Mouse (Mus musculus): ENCODE data around the gene Vdr. TPM values are rescaled to one million over a fixed set of nuclear protein-coding genes. Genes with fewer than 3 reads are reported as not detected.

Vdr gene
- total RNA-seq (2015) (2.1 and 4.1 TPM in 2 replicates), total RNA-seq (2017) (0.59 and 1.4 TPM in 2 replicates)

DNA sequence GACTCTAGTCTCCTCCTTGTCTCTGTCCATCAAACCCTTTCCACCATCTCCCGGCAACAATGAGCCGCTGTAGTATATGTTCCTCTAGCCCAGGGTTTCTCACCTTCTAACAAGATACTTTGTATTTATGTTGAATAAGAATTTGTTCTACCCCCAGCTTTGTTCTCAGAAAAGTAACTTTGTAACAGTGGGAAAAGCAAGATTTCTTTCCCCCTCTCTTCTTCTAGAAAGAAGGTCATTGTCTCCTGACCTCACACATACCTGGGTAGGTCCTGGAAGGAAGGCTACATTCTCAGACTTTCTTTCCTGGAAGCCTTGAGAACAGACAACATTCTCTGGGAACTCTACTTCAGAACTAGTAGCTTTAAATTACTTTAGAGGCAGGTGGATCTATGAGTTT is at the start of gene Vdr:
Vdr (minus strand) TSS at position 101 of the 400 bp plus-strand sequence.
- no peak for ATAC-seq (ENCODE audit: poor library complexity, severe bottlenecking)

DNA sequence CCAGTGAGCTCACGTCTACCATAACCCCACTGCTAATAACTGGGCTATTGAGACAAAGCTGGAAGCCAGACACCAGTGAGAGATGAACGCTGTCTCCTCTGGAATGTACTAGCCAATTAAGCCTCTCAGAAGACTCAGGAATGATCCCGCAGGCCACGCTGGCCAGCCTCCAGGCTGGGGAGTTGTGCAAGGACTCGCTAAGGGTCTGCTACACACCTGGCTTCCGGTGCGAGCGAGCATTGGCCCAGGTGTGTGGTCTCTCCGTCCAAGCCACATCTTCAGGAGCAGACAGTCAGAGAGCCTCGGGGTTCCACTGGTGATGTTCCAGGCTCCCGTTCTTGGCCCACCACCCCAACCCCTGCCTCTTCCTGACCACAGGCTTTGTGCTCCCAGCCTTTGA is 46.0 kb upstream of the Vdr start:
- no peak for ATAC-seq (ENCODE audit: poor library complexity, severe bottlenecking)

DNA sequence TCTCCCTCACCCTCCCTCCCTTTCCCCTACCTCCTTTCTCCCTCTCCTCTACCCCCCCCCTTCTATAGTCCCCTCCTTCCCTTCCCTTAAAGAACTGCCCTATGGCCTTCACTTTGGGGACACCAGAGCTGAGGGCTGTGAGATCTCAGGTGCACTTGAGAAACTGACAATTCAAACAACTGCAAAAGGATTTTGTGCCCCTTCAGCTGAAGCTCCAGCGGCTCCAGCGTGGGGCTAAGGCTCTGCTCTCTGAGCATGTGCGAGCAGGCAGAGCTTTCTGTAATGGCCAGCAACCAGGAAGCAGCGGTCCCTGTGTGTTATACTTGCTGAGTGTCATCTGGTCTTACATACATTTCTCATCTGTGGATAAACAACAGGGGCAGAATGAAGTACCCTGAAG is 45.3 kb upstream of the Vdr start:
- no peak for ATAC-seq (ENCODE audit: poor library complexity, severe bottlenecking)

DNA sequence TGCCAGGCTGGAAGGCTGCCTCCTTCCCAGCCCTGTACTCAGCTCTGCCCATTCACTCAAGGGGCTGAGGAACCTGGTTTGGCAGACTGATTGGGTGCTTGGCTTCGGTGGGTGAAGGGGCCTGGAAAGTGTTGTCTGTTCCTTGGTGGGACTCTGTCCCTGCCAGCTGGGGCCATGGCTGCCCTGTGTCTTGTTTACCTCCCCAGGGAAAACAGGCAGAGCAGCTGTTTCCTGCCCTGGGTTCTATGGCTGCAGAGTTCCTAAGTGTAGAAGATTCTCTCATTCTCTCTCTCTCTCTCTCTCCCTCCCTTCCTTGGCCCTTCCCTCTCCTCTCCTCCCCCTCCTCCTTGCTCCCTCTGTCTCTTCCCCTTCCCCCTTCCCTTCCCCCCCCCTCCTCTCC is 44.9 kb upstream of the Vdr start:
- no peak for ATAC-seq (ENCODE audit: poor library complexity, severe bottlenecking)

DNA sequence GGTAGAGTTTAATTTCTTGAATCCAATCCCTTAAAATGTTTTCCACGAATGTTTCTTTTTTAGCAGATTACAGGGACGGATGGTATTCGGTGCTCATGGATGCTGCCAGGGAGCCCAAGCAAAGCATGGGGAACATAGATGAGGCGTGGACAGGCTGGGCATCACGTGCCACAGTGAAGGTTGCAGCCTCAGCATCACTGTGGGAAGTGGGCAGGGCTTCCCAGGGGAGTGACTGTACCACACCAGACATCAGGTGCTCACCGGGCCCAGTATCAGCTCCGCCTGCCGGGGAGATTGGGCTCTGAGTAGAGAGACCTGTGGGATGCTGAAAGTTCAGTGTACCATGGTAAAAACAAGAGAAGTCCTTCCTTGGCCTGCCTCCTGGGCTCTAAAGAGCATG is 44.2 kb upstream of the Vdr start:
- ATAC-seq (ENCODE audit: poor library complexity, severe bottlenecking) = no peak

DNA sequence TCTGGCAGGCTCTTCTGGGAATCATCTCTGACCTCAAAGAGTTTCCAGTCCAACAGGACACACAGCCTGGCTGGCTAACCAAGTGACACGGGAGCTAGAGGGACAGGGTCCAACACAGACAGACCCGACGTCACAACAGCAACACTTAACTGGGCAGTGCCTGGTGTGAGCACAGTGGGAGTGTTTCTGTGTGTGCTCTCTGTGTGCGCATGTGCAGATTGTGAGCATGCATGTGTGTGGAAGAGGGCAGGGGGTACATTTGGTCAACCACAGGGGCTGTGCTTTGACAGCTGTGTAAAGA is 42.4 kb upstream of the Vdr start:
- no peak for ATAC-seq (ENCODE audit: poor library complexity, severe bottlenecking)

DNA sequence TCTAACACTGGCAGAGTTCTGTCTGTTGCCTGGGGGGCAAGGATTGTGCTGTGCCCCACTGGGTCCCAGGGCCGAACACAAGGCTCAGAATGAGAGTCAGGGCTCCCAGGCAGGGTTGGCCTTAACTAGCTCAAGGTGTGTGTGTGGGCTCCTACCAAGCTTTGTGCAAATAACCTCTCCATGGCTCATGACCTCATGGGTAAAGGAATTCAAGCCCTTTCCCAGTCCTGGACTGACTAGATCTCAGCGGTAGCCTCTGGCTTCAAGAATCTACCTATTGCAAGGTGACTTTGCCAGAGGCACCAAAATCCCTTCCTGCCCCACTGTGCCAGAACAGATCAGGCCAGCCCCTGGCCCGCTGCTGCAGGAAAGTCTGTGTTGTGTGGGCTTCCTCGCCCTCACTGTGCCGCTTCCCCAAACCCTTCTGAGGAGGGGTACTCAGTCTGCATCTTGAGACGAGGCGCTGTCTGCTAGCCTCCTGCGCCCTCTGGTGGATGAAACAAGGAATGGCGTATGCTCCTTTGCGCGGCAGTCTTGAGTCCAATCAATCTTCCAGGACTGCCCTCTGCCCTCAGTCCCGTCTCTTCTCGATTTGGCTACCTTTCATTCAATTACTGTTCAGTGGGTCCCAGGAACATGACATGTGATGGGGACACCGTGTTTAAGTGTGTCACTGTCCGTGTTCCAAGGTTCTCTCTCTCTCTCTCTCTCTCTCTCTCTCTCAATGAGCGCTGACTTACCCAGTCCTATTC is 41.9 kb upstream of the Vdr start:
- ATAC-seq (ENCODE audit: poor library complexity, severe bottlenecking) = peak; percentile 84

DNA sequence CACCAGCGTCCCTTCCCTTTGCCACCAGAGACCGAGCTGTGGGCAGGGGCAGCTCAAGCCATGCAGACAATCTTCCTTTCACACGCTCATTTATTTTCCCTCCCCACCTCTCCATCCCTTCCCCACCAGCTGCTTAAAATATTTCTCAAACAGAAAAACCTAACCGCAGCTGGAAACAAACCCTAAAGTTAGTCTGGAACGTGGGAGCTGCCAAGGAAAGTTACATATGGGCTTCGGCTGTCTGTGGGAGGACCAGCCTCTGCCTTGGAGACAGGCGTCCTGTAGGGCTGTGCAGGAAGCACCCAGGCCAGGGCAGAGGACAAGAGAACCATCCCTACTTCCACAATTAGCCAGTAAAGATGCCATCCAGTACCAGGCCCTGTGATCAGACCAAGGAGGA is 39.8 kb upstream of the Vdr start:
- no peak for ATAC-seq (ENCODE audit: poor library complexity, severe bottlenecking)

DNA sequence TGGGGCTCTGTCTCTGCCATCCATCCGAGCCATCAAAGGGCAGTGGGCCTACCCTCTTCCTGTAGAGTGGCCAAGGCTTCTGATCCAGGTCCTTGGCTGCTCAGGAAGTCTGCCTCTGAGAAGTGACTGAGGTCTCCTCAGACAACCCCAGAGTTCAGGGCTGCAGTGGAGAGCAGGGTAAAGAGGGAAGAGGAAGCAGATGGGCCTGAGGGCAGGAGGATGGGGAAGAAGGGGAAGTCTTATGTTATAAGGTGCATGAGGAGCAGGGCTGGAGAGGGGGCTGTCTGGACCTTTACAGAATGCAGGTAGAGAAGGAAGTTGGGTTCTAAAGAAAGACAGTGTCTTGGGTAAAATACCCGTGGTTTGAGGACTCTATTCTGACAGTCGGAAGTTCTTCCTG is 39.3 kb upstream of the Vdr start:
- ATAC-seq (ENCODE audit: poor library complexity, severe bottlenecking) = peak; percentile 75

DNA sequence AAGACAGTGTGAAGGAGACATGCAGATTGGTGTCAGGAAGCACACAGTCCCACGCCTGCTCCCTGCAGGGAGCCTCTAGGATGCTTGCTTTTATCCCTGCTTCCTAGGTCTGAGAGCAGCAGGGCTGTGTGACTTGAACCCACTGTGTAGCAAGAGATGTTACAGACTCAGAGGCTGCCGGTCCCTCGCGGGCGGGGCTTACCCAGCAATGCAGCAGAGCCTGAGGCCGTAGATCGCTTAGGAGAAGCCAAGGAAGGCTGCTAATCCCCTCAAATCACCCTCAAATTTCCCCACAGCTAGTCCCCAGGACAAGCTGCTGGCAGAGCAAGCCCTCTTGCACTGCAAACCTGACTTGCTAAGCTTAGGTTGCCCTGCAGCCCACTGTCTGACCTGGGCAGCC is 38.3 kb upstream of the Vdr start:
- ATAC-seq (ENCODE audit: poor library complexity, severe bottlenecking) = no peak

DNA sequence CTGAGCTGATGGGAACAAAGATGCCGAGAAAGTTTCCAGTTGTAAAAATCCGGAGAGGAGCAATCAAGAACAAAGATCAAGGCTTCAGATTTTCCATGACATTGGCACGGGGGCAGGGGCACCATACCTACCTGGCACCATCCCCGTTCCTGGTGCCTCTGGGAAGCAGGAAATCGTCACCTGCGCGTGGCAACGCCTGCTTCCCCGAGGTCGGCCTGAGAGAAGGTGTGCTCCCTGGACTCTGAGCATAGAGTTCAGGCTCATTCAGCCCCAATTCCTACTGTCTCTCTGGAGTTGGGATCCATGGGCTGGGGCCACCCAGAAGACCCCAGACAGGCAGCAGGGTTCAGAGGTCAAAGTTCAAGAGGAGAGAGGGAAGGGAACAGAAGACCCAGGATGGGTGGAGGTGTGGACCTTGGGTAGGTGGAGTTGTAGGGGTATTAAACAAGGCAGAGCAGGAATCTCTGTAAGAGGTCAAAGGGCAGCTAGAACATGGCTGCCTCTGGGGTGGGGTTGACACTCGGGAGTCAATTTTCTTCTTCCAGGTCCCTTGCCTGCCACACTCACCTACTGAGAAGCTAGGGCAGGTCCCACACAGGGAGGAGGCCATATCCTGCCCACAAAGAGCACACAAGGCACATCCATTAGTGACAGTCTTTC is 35.4 kb upstream of the Vdr start:
- no peak for ATAC-seq (ENCODE audit: poor library complexity, severe bottlenecking)

DNA sequence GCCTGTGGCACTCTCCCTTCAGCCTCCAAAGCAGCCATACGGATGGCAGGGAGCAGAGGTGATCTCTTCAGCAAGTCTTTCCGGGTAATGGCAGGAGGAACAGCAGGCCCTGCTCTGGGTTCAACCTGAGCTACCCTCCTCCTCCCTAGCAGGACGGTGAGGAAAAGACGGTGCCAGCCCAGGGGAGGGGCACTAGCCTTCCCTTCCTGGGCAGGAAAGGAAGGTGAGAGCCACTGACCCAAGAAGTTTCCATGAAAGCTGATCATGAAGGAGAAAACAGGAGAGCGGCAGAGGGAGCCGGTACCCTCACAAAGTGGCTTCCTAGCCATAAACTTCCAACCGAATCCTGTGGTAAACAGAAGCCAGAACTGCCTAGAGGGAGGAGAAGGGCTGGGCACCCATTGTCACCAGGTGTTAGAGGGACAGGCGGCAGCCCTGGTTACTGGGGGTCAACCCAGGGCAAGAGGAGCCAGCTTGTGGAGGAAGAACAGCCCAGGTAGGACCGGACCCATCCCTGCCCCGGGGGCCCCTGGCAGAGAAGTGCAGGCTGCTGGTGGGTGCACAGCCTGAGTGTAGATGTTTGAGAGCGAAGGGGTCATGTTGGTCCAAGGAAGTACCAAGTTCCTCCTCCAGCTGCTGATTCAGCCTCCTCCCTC is 34.6 kb upstream of the Vdr start:
- no peak for ATAC-seq (ENCODE audit: poor library complexity, severe bottlenecking)

DNA sequence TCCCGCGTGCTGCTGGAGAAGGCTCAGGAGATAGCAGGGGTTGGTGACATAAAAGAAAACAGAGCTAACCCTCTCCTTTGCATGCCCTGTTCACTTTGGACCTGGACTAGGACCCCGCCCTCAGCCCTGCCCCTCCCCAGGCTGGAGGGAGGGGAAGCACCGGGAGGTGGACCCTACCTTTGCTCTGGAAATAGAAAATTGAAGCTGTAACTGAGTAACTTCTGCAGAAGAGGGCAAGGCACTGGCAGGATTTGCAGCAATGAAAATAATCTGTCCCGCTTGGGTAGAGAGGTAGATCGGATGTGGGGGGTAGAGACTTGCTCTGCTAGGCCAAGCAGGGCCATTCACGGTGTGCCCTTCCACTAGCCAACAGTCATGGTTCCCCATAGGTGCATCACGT is 32.9 kb upstream of the Vdr start:
- ATAC-seq (ENCODE audit: poor library complexity, severe bottlenecking) = no peak

DNA sequence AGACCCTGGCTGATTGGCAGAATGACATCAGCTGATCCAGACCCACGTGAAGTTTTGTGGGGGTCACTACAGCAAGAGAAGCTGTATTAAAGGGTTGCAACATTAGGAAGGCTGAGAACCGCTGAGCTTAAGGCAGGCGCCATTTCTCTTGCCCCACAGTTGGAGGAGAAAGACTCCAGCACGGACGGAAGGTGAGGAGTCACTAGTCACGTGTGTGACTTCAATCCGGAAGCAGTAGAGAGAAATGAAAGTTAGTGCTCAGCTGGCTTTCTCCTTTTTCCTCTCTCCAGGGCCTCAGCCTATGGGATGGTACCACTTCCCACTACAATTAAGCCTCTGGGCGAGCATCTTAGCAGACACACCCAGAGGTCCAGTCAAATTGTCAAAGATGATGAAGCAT is 32.1 kb upstream of the Vdr start:
- ATAC-seq (ENCODE audit: poor library complexity, severe bottlenecking) = peak; percentile 76

DNA sequence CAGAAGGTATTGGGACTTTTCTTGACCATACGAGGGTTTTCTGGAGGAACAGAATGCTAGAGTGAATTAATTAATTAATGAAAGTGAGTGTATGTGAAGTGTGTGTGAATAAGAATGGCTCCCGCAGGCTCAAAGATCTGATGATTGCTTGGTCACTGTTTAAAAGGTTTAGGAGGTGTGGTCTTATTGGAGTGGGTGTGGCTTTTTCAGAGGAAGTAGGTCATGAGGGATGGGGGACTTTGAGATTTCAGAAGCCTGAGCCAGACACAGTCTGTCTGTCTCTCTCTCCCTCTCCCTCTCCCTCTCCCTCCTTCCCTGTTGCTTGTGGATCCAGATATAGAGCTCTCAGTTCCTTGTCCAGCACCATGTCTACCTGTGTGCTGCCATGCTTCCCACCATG is 30.9 kb upstream of the Vdr start:
- no peak for ATAC-seq (ENCODE audit: poor library complexity, severe bottlenecking)

DNA sequence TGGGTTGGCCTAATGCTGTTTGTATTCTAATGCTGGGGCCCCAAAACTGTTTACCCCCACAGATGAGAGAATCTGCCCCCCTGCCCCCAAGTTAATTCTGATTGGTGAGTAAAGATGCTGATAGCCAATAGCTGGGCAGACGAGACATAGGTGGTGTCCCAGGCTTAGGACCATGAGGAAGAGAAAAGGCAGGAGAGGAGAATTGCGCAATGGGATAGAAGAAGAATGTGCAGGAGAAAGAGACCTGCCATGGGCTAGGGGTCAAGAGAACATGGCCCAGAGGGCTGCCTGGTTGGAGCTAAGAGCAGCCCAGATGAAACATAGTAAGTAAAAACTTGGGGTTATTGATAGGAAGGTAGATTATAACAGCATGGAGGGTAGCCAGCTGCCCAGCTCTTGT is 29.7 kb upstream of the Vdr start:
- ATAC-seq (ENCODE audit: poor library complexity, severe bottlenecking) = no peak

DNA sequence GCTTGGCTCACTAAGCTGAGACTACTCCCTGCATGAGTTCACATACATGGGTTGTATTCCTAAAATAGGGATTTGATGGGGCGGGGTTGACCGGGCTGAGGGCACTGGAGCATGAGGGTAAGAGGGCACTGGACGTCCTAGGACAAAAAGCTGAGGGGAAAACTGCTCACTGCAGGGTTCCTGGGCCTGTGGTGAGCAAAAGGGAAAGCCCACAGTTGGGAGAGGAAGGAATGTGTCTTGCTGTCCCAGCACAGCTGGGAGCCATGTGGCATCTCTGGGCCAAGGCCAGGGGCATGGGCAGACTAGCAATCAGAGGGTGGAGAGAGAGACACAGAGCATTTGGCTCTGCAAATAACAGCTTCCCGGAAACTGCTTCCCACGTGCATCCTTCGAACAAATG is 28.1 kb upstream of the Vdr start:
- no peak for ATAC-seq (ENCODE audit: poor library complexity, severe bottlenecking)

DNA sequence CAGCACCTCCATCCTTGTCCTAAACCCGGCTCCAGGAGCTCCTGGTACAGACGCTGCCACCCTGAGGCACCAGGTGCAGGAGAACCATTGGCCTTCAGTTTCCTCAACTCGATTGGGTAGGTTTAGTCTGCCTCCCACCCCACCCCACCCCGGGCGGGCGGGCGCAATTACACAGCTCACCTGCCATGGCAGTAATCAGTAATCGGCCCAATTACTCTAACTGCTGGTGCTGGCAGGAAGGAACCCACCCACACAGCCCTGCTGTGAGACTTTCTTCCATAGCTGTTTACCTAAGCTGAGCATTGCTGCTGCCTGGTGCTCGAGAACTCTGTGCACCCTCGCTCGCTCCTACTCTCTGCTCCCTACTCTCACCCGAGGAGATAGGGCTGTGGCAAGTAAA is 22.0 kb upstream of the Vdr start:
- ATAC-seq (ENCODE audit: poor library complexity, severe bottlenecking) = no peak

DNA sequence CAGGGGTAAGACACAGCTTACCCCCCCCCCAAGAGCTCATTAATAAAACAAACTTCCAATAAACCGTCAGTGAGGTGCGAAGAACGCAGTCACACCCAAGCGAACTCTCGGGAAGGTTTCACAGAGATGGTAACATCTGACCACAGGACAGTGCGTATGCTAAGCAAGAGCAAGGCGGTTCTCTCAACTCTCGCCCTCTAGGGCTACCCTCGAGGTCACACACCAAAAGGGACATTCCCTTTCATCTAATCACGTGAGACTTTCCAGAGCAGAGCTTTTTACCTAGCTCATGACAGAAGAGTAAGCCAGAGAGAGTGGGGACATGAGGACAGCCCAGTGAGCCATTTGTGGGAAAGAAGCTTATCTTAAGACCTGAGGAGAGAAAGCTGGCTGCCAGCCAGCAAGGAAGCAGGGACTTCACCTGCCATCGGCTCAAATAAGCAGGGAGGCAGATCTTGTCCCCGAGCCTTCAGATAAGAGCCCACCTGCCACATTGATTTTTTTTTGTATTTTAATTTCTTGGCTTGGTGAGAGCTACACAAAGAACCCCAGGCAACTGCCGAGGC is 18.9 kb upstream of the Vdr start:
- ATAC-seq (ENCODE audit: poor library complexity, severe bottlenecking) = no peak

DNA sequence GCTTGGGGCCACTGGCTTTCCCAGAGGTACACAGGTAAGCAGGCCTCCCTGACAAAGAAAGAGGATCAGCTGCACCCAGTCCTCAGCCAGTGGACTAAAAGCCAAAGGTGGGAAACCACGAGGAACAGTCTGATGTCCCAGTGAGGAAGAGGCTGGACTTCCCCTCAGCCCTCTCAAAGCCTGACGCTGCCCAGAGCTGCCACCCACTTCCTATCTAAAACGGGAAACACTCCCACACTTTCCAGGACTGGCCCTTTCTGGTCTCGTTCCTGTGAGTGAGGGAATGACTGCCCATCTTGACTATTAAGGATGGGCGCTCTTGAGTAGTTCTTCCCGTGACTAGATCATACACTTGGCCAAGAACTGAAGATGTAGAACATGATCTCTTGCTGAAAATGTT is 17.4 kb upstream of the Vdr start:
- peak; percentile 82 for ATAC-seq (ENCODE audit: poor library complexity, severe bottlenecking)

DNA sequence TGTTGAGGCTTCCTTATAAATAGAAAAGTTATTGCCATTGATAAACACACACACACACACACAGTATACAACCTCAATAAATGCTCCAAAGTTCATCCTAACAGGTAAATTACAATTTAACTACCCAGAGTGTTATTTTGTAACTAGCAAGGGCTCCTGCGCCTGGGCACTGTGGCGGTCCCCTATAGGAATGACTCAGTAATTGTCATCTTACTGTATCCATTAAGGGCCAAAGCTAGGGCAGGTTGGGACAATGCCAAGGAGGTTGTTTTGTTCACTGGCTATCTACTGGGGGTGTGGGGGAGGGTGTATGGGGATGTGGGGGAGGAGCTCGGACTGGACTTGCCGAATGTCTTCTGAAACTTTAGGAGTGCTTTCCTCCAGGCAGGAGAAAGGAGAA is 16.6 kb upstream of the Vdr start:
- no peak for ATAC-seq (ENCODE audit: poor library complexity, severe bottlenecking)

DNA sequence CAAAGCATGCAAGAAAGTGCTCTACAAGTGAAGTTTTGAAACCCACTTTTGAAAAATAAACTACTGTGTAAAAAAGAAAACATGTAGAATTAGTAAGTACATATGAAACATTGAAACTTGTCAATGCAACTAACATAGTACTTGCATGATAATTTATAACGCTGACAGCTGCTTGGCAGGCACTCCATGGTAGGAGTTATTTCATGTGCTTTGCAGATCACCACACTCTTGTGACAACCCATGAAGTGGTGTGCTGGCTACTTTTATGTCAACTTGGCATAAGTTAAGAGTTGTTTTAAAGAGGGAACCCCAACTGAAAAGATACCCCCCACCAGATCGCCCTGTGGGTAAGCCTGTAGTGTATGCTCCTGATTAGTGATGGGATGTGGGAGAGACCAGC is 12.0 kb upstream of the Vdr start:
- ATAC-seq (ENCODE audit: poor library complexity, severe bottlenecking) = no peak
